Comparison of ENCODE assay signal across 8 mouse cellular contexts in the genomic region with DNA sequence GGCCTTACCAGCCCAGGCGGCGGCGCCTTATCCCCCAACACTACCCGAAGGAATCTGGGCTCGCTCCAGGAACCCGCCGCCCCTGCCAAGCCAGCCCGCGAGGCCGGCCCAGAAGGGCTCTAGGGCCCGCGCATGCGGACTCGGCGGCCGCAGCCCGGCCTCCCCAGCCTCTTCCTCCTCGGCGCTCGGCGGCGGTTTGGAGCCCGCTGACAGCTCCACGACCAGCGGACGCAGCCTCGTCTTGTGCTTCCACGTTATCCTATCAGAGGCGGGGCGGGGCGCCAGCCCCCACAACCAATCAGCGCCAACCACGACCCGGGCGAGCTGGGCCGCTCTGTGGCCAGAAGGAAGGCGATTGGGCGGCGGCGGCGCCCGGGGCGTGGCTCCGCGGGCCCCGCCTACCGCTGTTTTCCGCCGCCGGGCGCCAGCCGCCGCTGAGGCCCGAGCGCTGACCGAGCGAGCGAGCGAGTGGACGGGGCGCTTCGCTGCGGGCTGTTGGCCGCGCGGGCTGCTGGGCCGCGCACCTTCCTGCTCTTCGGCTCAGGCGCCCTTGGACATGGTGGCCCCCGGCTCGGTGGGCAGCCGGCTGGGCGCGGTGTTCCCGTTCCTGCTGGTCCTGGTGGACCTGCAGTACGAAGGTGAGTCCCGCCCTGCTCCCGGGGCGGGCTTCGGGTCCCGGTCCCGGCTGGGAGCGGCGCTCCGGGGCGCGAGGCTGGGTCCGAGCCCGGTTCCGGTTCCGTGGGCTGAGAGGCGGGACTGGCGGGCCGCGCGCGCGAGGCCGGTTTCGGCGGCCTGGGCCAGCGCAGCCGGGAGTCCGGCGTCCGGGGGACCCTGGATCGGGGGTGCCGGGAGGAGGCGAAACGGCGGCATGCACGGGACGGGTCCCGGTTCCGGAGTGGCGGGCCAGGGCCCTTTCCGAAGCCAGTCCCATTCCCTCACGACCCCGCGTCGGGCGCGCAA. TPM values are rescaled to one million over a fixed set of nuclear protein-coding genes. Genes with fewer than 3 reads are reported as not detected.
A peak's percentile ranks its signal among the peaks of the same experiment; 100 is the strongest.
DNase-seq lines count a peak whose midpoint lies in the region; ATAC-seq and TF ChIP-seq lines count a peak whose summit lies in the region.

A gene (plus strand): TSS at position 444 of the 960 bp plus-strand sequence.

- peak; percentile 99 for ATAC-seq in forebrain, postnatal 0 days
- peak; percentile 99 for ATAC-seq in lung, embryonic 15.5 days (ENCODE audit: borderline replicate concordance, extremely low read depth, low FRiP score, low TSS enrichment)

- peak within 1 kb of the TSS; percentile 57 for H3K27ac ChIP-seq in MEL (ENCODE audit: control insufficient read depth, low read depth, low read length)
- H3K27ac ChIP-seq in cerebellum, adult 2 months (ENCODE audit: insufficient read depth, low read length): peak within 1 kb of the TSS; percentile 92
- H3K27ac ChIP-seq in forebrain, postnatal 0 days (ENCODE audit: low read depth, low read length): peak within 1 kb of the TSS; percentile 76
- H3K27ac ChIP-seq in lung, embryonic 15.5 days: peak within 1 kb of the TSS; percentile 94

- WGBS in cerebellum, adult 2 months: 1% methylated on average over 120 of the region's 124 CpGs
- under 1% methylated on average over 101 of the region's 124 CpGs for WGBS in forebrain, postnatal 0 days
- under 1% methylated on average over 117 of the region's 124 CpGs for WGBS in lung, embryonic 15.5 days

- no peak for TF ChIP-seq EP300 in MEL (IDR thresholded peaks at IDR 0.05; ENCODE audit: low read depth in 1 of 2, low read length in 2 of 2)

- no peak for TF ChIP-seq RAD21 in MEL (IDR thresholded peaks at IDR 0.05; ENCODE audit: low read depth, low read length)

- DNase-seq in MEL (ENCODE audit: low read depth, low spot score): peak; percentile 93
- DNase-seq in cerebellum, adult 2 months: peak; percentile 100
- DNase-seq in forebrain, postnatal 0 days: peak; percentile 99
- peak; percentile 100 for DNase-seq in heart, postnatal 4 days
- DNase-seq in layer of hippocampus, adult 8-10 months (ENCODE audit: low spot score in 2 of 2): peak; percentile 99 to 100
- DNase-seq in ovary, adult 18-20 months (ENCODE audit: low spot score): peak; percentile 99
- peak; percentile 98 for DNase-seq in thymus, postnatal 0 days (ENCODE audit: low spot score)

- TF ChIP-seq POLR2A in MEL (IDR thresholded peaks at IDR 0.05; ENCODE audit: control insufficient read depth in 1 of 2, insufficient read depth in 1 of 2, low read depth in 1 of 2, low read length in 2 of 2, poor library complexity in 1 of 2): peak; percentile 34 to 76; a peak in 2 of 4 replicates
- TF ChIP-seq POLR2A in cerebellum, adult 2 months (IDR thresholded peaks at IDR 0.05; ENCODE audit: borderline replicate concordance, insufficient read depth, low read length): peak; percentile 70

- H3K79me2 ChIP-seq in MEL (ENCODE audit: control insufficient read depth, insufficient read depth, low read length, poor library complexity): peaks cover 21% of the 10 kb centered on the region

- no peaks in the 10 kb centered on the region for H3K27me3 ChIP-seq in MEL (ENCODE audit: control insufficient read depth in 1 of 2, insufficient read depth in 2 of 2, low read length in 2 of 2)
- H3K27me3 ChIP-seq in cerebellum, adult 2 months (ENCODE audit: control insufficient read depth, insufficient read depth, low read length): no peaks in the 10 kb centered on the region
- H3K27me3 ChIP-seq in forebrain, postnatal 0 days (ENCODE audit: insufficient read depth, low read length): no peaks in the 10 kb centered on the region
- H3K27me3 ChIP-seq in lung, embryonic 15.5 days: no peaks in the 10 kb centered on the region

- H3K36me3 ChIP-seq in MEL (ENCODE audit: control insufficient read depth in 1 of 2, insufficient read depth in 2 of 2, low read length in 2 of 2): peaks cover 0 to 6% of the 10 kb centered on the region in 2 experiments; a peak in 2 of 4 replicates
- no peaks in the 10 kb centered on the region for H3K36me3 ChIP-seq in forebrain, postnatal 0 days (ENCODE audit: insufficient read depth)
- no peaks in the 10 kb centered on the region for H3K36me3 ChIP-seq in lung, embryonic 15.5 days

- H3K9me3 ChIP-seq in MEL (replicated peaks; ENCODE audit: insufficient read depth, low read length): no peaks in the 10 kb centered on the region
- no peaks in the 10 kb centered on the region for H3K9me3 ChIP-seq in forebrain, postnatal 0 days (ENCODE audit: low read length)
- H3K9me3 ChIP-seq in lung, embryonic 15.5 days: no peaks in the 10 kb centered on the region

- no peaks in the 10 kb centered on the region for H3K4me1 ChIP-seq in MEL (ENCODE audit: control insufficient read depth in 1 of 2, insufficient read depth in 2 of 2, low read length in 2 of 2)
- H3K4me1 ChIP-seq in cerebellum, adult 2 months (ENCODE audit: control insufficient read depth, insufficient read depth, low read length): peaks cover 9% of the 10 kb centered on the region
- H3K4me1 ChIP-seq in forebrain, postnatal 0 days (ENCODE audit: insufficient read depth): no peaks in the 10 kb centered on the region
- peaks cover 41% of the 10 kb centered on the region for H3K4me1 ChIP-seq in lung, embryonic 15.5 days

- no peak for TF ChIP-seq CTCF in MEL (IDR thresholded peaks at IDR 0.05 in 2 of 3, conservative IDR thresholded peaks at IDR 0.05 in 1 of 3; ENCODE audit: control insufficient read depth in 1 of 3, insufficient read depth in 1 of 3, low read depth in 2 of 3, low read length in 3 of 3, poor library complexity in 1 of 3, severe bottlenecking in 1 of 3)
- TF ChIP-seq CTCF in cerebellum, adult 2 months (IDR thresholded peaks at IDR 0.05; ENCODE audit: borderline replicate concordance, insufficient read depth, low read depth, low read length): no peak
- TF ChIP-seq CTCF in forebrain, postnatal 0 days (IDR thresholded peaks at IDR 0.05; ENCODE audit: low read depth): 0 out of 2 replicates have a peak, but pooled peaks have one; percentile 1

- H3K4me2 ChIP-seq in forebrain, postnatal 0 days (ENCODE audit: low read depth): peak within 1 kb of the TSS; percentile 80
- H3K4me2 ChIP-seq in lung, embryonic 15.5 days: peak within 1 kb of the TSS; percentile 60

- H3K4me3 ChIP-seq in MEL (ENCODE audit: control insufficient read depth in 1 of 2, insufficient read depth in 1 of 2, low read depth in 2 of 2, low read length in 2 of 2): peak within 1 kb of the TSS; percentile 95 to 98
- H3K4me3 ChIP-seq in cerebellum, adult 2 months (replicated peaks; ENCODE audit: insufficient read depth, low read depth, low read length): peak within 1 kb of the TSS; percentile 76
- H3K4me3 ChIP-seq in forebrain, postnatal 0 days (ENCODE audit: low read depth, low read length): peak within 1 kb of the TSS; percentile 78
- H3K4me3 ChIP-seq in lung, embryonic 15.5 days: peak within 1 kb of the TSS; percentile 100

- peak within 1 kb of the TSS; percentile 96 for H3K9ac ChIP-seq in MEL (ENCODE audit: control insufficient read depth, low read depth, low read length, poor library complexity, severe bottlenecking)
- H3K9ac ChIP-seq in forebrain, postnatal 0 days: peak within 1 kb of the TSS; percentile 94
- H3K9ac ChIP-seq in lung, embryonic 15.5 days: peak within 1 kb of the TSS; percentile 99

TF ChIP-seq in MEL, 35 proteins besides CTCF, POLR2A, EP300 and RAD21 (continues in another document):
- TF ChIP-seq MAFK (IDR thresholded peaks at IDR 0.05; ENCODE audit: borderline replicate concordance, low read depth, low read length) (no peak), ZNF384 (IDR thresholded peaks at IDR 0.05; ENCODE audit: low read depth, low read length) (no peak), ZC3H11A (IDR thresholded peaks at IDR 0.05; ENCODE audit: low read depth, low read length) (no peak), NRF1 (IDR thresholded peaks at IDR 0.05; ENCODE audit: insufficient read depth, low read depth, low read length, poor library complexity, severe bottlenecking) (peak; percentile 73), HCFC1 (IDR thresholded peaks at IDR 0.05; ENCODE audit: low read depth, low read length) (peak; percentile 56; the same call in 1 of the 2 replicates), MAX (IDR thresholded peaks at IDR 0.05; ENCODE audit: low read length) (0 out of 2 replicates have a peak, but pooled peaks have one; percentile 48), ZKSCAN1 (IDR thresholded peaks at IDR 0.05; ENCODE audit: low read depth, low read length) (no peak), NELFE (IDR thresholded peaks at IDR 0.05; ENCODE audit: low read depth, low read length) (peak; percentile 81), ELF1 (IDR thresholded peaks at IDR 0.05; ENCODE audit: low read depth, low read length) (0 out of 2 replicates have a peak, but pooled peaks have one; percentile 25), MXI1 (IDR thresholded peaks at IDR 0.05; ENCODE audit: low read depth, low read length) (peak; percentile 43; the same call in 1 of the 2 replicates), ZMIZ1 (IDR thresholded peaks at IDR 0.05; ENCODE audit: low read depth, low read length) (peak; percentile 31; the same call in 1 of the 2 replicates), SIN3A (IDR thresholded peaks at IDR 0.05; ENCODE audit: low read length) (peak; percentile 61; the same call in 1 of the 2 replicates), TCF12 (IDR thresholded peaks at IDR 0.05; ENCODE audit: low read depth, low read length) (peak; percentile 46; the same call in 1 of the 2 replicates), GABPA (IDR thresholded peaks at IDR 0.05; ENCODE audit: low read depth, low read length) (no peak), USF1 (IDR thresholded peaks at IDR 0.05; ENCODE audit: low read depth, low read length) (0 out of 2 replicates have a peak, but pooled peaks have one; percentile 35), CHD2 (IDR thresholded peaks at IDR 0.05; ENCODE audit: low read length) (no peak), MAZ (IDR thresholded peaks at IDR 0.05; ENCODE audit: low read depth, low read length) (no peak; the same call in 1 of the 2 replicates), MYC (IDR thresholded peaks at IDR 0.05; ENCODE audit: low read depth, low read length) (no peak), UBTF (IDR thresholded peaks at IDR 0.05; ENCODE audit: borderline replicate concordance, insufficient read depth, low read depth, low read length) (peak; percentile 44; the same call in 1 of the 2 replicates)

RNA-seq across cellular contexts. Expression of the gene that starts here (rescaled TPM):
- total RNA-seq in MEL (2012; rRNA removed): 14.3 and 18.5 TPM in 2 replicates
- polyA plus RNA-seq in MEL (2012; ENCODE audit: insufficient read depth in 1 of 2, insufficient read length in 2 of 2, low read depth in 1 of 2, low replicate concordance in 2 of 2, missing spikeins in 1 of 2): 10 to 100 TPM in 1 of 2 experiments, not detected in 1; 12.7 TPM
- polyA plus RNA-seq in cerebellum, adult 2 months (2012; rRNA removed): 25.9 and 26.0 TPM in 2 replicates
- 24.1 and 27.0 TPM in 2 replicates for total RNA-seq in forebrain, postnatal 0 days (2014; rRNA removed)
- 15.5 and 19.4 TPM in 2 replicates for polyA plus RNA-seq in forebrain, postnatal 0 days (2015; fragmentation: Nextera tagmentation; extraction: Ambion mirVana)
- 10 to 100 TPM; 28.1 to 28.4 TPM for total RNA-seq in heart, postnatal 4 days (2021)
- total RNA-seq in layer of hippocampus, adult 8-10 months (2022): 10 to 100 TPM; 32.5 to 46.7 (median 40.3) TPM
- polyA plus RNA-seq in lung, embryonic 15.5 days (2015; fragmentation: Nextera tagmentation; extraction: Ambion mirVana): 58.6 and 60.4 TPM in 2 replicates
- polyA plus RNA-seq in thymus, postnatal 0 days (2015; fragmentation: Nextera tagmentation; extraction: Ambion mirVana): 70.1 and 70.8 TPM in 2 replicates

Comparison
In these comparisons a context has a peak if more than half of its experiments do, and no peak if none do; other contexts are left out.
1. Peak in every context shown above with its lines: DNase-seq, ATAC-seq, H3K4me3 ChIP-seq and H3K27ac ChIP-seq.